Mouse (Mus musculus) limb, embryonic 13.5 days (tissue): ENCODE data around the gene Hipk2. TPM values are rescaled to one million over a fixed set of nuclear protein-coding genes. Genes with fewer than 3 reads are reported as not detected.

Experiments
- ATAC-seq: fragments of 200-750 bp; cut with Nextera tagmentation; 2 replicates; pipeline ENCODE4 v1.8.0; 2017; ENCODE audit warnings: low read depth, moderate number of reproducible peaks, moderate TSS enrichment; ENCODE audit not compliant: low FRiP score
- H3K27ac ChIP-seq: fragments of 300-500 bp; sonication (generic); 2 replicates; pipeline ENCODE4 v1.5.1; 2015; ENCODE audit warnings: inconsistent platforms, mild to moderate bottlenecking, moderate library complexity
- H3K27me3 ChIP-seq: fragments of 300-500 bp; sonication (generic); 2 replicates; pipeline ENCODE4 v1.6.1; 2015; ENCODE audit warnings: mild to moderate bottlenecking, inconsistent platforms
- H3K36me3 ChIP-seq: fragments of 300-500 bp; sonication (generic); 2 replicates; pipeline ENCODE4 v1.6.1; 2015; ENCODE audit warnings: inconsistent platforms, mild to moderate bottlenecking, moderate library complexity
- H3K4me1 ChIP-seq: fragments of 300-500 bp; sonication (generic); 2 replicates; pipeline ENCODE4 v1.6.1; 2015; ENCODE audit warnings: inconsistent platforms
- H3K4me2 ChIP-seq: fragments of 300-500 bp; sonication (generic); replicated peaks from 2 replicates; pipeline ENCODE4 v1.6.1; 2015; ENCODE audit warnings: inconsistent platforms, mild to moderate bottlenecking, moderate library complexity
- H3K4me3 ChIP-seq: fragments of 300-500 bp; sonication (generic); 2 replicates; pipeline ENCODE4 v1.5.1; 2015; ENCODE audit warnings: moderate library complexity, mild to moderate bottlenecking, inconsistent platforms
- H3K9ac ChIP-seq: fragments of 300-500 bp; sonication (generic); 2 replicates; pipeline ENCODE4 v1.6.1; 2015; ENCODE audit warnings: mild to moderate bottlenecking, inconsistent platforms
- H3K9me3 ChIP-seq: fragments of 300-500 bp; sonication (generic); 2 replicates; pipeline ENCODE4 v1.6.1; 2016; ENCODE audit warnings: inconsistent platforms
- WGBS: fragments of 180-500 bp; shearing (Covaris S2); methylation state at CpG from one replicate; pipeline ENCODE4 v1.1.7; 2015; 5-methylcytosine and 5-hydroxymethylcytosine counted together
- polyA plus RNA-seq: library from polyadenylated mRNA; unstranded; fragments of >200 nt; fragmentation: Nextera tagmentation; extraction: Ambion mirVana; gene quantifications from 2 replicates; pipeline ENCODE4 v1.2.1, GENCODE M21; 2015

The Hipk2 gene
- polyA plus RNA-seq, 1 experiment from 2014 or later, result 19.8 TPM

- no peak for ATAC-seq
- Histone ChIP-seq H3K27me3 (no peaks in the 10 kb centered on the region; the same call in 1 of the 2 replicates), H3K9ac (no peak overlapping the region), H3K4me2 (no peak overlapping the region), H3K27ac (no peak overlapping the region), H3K36me3 (no peaks in the 10 kb centered on the region), H3K4me1 (peaks cover 14% of the 10 kb centered on the region), H3K4me3 (no peak overlapping the region), H3K9me3 (no peaks in the 10 kb centered on the region)
- WGBS, result 87% methylated on average over 4 of the region's 4 CpGs
These were observed 40.6 kb upstream of the Hipk2 start for GRCm38 (mm10) chr6:38916571-38916970.

GRCm38 (mm10) chr6:38915776-38916175 is 39.8 kb upstream of the Hipk2 start:
- Histone ChIP-seq H3K9me3 (no peaks in the 10 kb centered on the region), H3K4me3 (no peak overlapping the region), H3K4me1 (peaks cover 11% of the 10 kb centered on the region), H3K27me3 (no peaks in the 10 kb centered on the region; the same call in 1 of the 2 replicates), H3K4me2 (no peak overlapping the region), H3K36me3 (no peaks in the 10 kb centered on the region), H3K9ac (no peak overlapping the region), H3K27ac (no peak overlapping the region)
- no peak for ATAC-seq
- 48% methylated on average over 5 of the region's 5 CpGs for WGBS

GRCm38 (mm10) chr6:38914181-38914580 is 38.2 kb upstream of the Hipk2 start:
- Histone ChIP-seq H3K27me3 (no peaks in the 10 kb centered on the region; the same call in 1 of the 2 replicates), H3K4me3 (no peak overlapping the region), H3K9ac (no peak overlapping the region), H3K27ac (no peak overlapping the region), H3K9me3 (no peaks in the 10 kb centered on the region), H3K4me1 (peaks cover 11% of the 10 kb centered on the region), H3K4me2 (no peak overlapping the region), H3K36me3 (no peaks in the 10 kb centered on the region)
- 83% methylated on average over 10 of the region's 10 CpGs for WGBS
- ATAC-seq, result no peak

DNA sequence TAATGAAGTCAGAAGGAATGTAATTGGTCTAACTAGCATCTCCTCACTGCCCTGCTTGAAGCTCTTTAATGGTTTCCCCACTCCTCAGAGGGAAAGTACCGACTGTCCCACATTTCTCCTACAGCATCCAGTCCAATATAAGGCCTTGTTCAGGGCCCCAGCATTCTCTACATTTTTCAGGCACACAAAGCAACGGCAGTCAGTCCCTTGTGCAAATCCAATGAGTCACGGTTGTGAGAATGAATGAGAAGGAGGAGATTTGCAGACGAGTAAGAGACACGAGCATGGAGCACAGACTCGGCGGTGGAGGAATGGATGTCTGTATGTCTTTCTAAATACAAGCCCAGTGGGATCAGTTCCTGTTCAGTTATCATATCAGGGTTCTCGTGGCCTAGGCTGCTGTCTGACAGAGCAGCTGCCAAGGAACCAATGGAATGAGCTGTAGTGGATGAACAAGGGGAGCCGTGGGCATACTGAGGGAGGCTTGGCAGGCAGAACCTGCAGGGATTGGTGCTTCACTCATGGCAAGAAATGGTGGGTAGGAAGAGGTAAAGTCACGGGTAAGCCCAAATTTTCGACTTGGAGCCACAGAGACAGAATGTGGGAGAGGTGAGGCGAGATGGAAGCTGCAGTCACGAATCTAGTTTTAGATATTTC is 37.5 kb upstream of the Hipk2 start:
- WGBS, result 78% methylated on average over 13 of the region's 13 CpGs
- Histone ChIP-seq H3K4me3 (no peak overlapping the region), H3K9ac (no peak overlapping the region), H3K27me3 (no peaks in the 10 kb centered on the region; the same call in 1 of the 2 replicates), H3K4me2 (no peak overlapping the region), H3K4me1 (peaks cover 11% of the 10 kb centered on the region), H3K36me3 (no peaks in the 10 kb centered on the region), H3K9me3 (no peaks in the 10 kb centered on the region), H3K27ac (no peak overlapping the region)
- no peak for ATAC-seq

GRCm38 (mm10) chr6:38912845-38913244 is 36.9 kb upstream of the Hipk2 start:
- Histone ChIP-seq H3K4me3 (no peak overlapping the region), H3K36me3 (no peaks in the 10 kb centered on the region), H3K27ac (no peak overlapping the region), H3K9ac (no peak overlapping the region), H3K4me1 (peaks cover 11% of the 10 kb centered on the region), H3K27me3 (no peaks in the 10 kb centered on the region; the same call in 1 of the 2 replicates), H3K9me3 (no peaks in the 10 kb centered on the region), H3K4me2 (no peak overlapping the region)
- whole genome bisulfite sequencing, result 80% methylated on average over 9 of the region's 9 CpGs
- no peak for ATAC-seq

GRCm38 (mm10) chr6:38912121-38912660 is 36.2 kb upstream of the Hipk2 start:
- Histone ChIP-seq H3K4me3 (no peak overlapping the region), H3K27ac (no peak overlapping the region), H3K9me3 (no peaks in the 10 kb centered on the region), H3K36me3 (no peaks in the 10 kb centered on the region), H3K9ac (no peak overlapping the region), H3K4me2 (no peak overlapping the region), H3K27me3 (no peaks in the 10 kb centered on the region; the same call in 1 of the 2 replicates), H3K4me1 (peaks cover 11% of the 10 kb centered on the region)
- ATAC-seq, result no peak

DNA sequence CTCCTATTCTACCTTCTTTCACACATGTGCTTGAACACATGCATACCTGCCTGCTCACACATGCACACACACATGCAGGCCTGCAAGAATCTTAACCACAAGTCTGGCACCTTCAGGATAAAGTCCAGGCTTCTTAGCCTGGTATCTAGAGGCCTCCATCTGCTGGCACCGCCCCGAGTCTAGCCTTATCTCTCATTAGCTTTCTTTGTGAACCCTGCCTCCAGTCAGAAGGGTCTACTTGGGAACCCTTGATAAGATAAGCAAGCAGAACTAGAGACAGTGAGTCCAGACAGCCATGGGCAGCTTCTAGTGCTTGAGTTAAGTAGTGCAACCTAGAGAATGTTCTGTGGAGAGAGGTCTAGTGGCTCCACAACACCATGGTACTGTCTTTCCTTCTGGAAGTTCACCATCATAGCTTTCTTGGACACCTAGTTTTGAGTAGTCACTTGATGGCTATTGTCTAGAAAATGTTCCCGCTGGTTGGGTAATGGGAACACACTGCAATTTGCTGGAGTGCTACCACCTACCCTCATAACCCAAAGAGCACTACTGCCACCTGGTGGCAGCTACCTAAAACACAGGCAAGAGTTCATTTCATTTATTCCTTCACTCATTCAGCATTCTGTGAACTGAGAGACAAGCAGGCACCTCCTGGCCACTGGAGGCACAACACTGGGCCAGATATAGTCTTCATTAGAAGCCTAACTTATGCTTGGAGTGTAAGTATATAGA is 35.0 kb upstream of the Hipk2 start:
- Histone ChIP-seq H3K36me3 (no peaks in the 10 kb centered on the region), H3K27me3 (no peaks in the 10 kb centered on the region; the same call in 1 of the 2 replicates), H3K9ac (no peak overlapping the region), H3K4me3 (no peak overlapping the region), H3K4me2 (no peak overlapping the region), H3K4me1 (peaks cover 8% of the 10 kb centered on the region), H3K27ac (no peak overlapping the region), H3K9me3 (no peaks in the 10 kb centered on the region)
- ATAC-seq, result no peak
- WGBS, result 72% methylated on average over 3 of the region's 3 CpGs

- H3K4me2 ChIP-seq, result no peak overlapping the region
- no peak overlapping the region for H3K27ac ChIP-seq
- no peak for ATAC-seq
- H3K4me3 ChIP-seq, result no peak overlapping the region
- no peak overlapping the region for H3K9ac ChIP-seq
- H3K4me1 ChIP-seq, result 0 out of 2 replicates have a peak, but pooled peaks cover 3% of the 10 kb centered on the region
- H3K27me3 ChIP-seq, result no peaks in the 10 kb centered on the region; the same call in 1 of the 2 replicates
- H3K36me3 ChIP-seq, result no peaks in the 10 kb centered on the region
- WGBS, result 81% methylated on average over 6 of the region's 6 CpGs
- no peaks in the 10 kb centered on the region for H3K9me3 ChIP-seq
These were observed 32.4 kb upstream of the Hipk2 start for GRCm38 (mm10) chr6:38908401-38908800.

- no peak for ATAC-seq
- Histone ChIP-seq H3K4me3 (no peak overlapping the region), H3K4me1 (0 out of 2 replicates have a peak, but pooled peaks cover 3% of the 10 kb centered on the region), H3K9ac (no peak overlapping the region), H3K9me3 (no peaks in the 10 kb centered on the region), H3K27ac (no peak overlapping the region), H3K36me3 (no peaks in the 10 kb centered on the region), H3K4me2 (no peak overlapping the region), H3K27me3 (no peaks in the 10 kb centered on the region)
- 74% methylated on average over 6 of the region's 6 CpGs for WGBS
These were observed 30.0 kb upstream of the Hipk2 start for GRCm38 (mm10) chr6:38906005-38906404.

DNA sequence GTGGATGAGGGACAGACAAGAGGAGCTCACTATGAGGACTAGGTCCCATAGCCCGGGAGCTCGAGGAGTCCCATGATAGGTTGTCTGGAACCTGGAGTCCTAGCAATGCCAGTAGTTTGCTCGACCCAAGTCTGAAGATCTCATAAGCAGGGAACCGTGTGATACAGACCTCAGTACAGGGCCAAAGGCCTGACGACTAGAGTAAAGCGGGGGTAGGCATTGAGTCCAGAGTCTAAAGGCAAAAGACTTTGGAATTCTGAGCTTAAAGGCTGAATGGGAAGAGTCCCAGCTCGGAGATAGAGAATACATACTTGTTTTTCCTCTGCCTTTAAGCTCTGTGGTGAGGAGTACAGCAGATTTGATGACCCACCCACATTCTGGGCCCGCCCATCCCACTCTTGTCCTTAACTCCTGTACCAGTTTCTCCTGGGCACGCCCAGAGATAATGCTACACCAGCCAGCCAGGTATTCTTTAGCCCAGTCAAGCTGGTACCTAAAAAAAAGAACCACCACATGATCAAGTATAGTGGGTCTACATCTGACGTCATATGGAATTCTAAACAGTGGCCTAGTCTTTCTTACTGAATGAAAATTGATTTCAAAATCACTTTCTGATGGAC is 27.0 kb upstream of the Hipk2 start:
- 89% methylated on average over 10 of the region's 10 CpGs for WGBS
- no peak overlapping the region for H3K4me2 ChIP-seq
- no peak for ATAC-seq
- no peaks in the 10 kb centered on the region for H3K27me3 ChIP-seq
- no peaks in the 10 kb centered on the region for H3K36me3 ChIP-seq
- no peak overlapping the region for H3K4me3 ChIP-seq
- H3K9me3 ChIP-seq, result no peaks in the 10 kb centered on the region
- 0 out of 2 replicates have a peak, but pooled peaks cover 3% of the 10 kb centered on the region for H3K4me1 ChIP-seq
- H3K9ac ChIP-seq, result no peak overlapping the region
- H3K27ac ChIP-seq, result no peak overlapping the region

DNA sequence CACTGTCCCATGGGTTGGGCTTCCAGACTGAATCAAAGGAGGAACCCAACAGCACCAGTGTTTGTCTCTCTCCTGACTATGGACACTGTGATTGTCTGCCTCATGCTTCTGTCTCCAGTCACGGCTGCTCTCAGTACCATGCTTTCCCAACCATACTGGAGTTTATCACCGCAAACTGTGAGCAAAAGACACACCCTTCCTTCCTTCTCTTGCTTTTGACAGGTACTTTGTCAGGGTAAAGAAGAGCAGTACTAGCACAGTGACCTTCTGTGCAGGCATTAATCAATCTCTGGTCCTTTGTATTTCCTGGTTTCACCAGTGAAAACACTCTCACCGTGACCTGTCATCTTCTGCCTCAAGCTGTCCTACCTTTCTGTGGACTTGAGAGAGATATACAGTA is 25.7 kb upstream of the Hipk2 start:
- H3K36me3 ChIP-seq, result no peaks in the 10 kb centered on the region
- H3K4me3 ChIP-seq, result no peak overlapping the region
- H3K4me1 ChIP-seq, result 0 out of 2 replicates have a peak, but pooled peaks cover 3% of the 10 kb centered on the region
- no peak for ATAC-seq
- H3K9ac ChIP-seq, result no peak overlapping the region
- H3K27ac ChIP-seq, result no peak overlapping the region
- WGBS, result 80% methylated on average over 3 of the region's 3 CpGs
- H3K4me2 ChIP-seq, result no peak overlapping the region
- no peaks in the 10 kb centered on the region for H3K9me3 ChIP-seq
- H3K27me3 ChIP-seq, result no peaks in the 10 kb centered on the region

DNA sequence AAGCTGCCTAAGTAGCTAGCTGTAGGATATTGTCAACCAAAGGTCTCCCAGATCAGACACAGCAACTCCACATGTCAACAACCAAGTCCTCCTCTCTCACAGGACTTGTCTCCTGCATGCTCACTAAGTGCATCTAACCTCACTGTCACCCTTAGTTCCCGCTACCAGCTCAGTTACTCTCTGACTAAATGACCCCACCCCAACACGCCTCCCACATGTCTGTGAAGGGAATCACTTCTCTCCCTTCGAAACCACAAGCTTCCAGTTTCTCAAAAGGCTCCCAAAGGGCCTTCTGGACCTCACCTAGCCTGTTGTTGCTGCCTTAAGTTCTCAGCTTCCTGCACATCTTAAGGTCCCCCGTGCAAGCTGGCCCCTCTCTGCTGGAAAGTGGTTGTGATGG is 25.2 kb upstream of the Hipk2 start:
- Histone ChIP-seq H3K27me3 (no peaks in the 10 kb centered on the region), H3K4me2 (no peak overlapping the region), H3K4me3 (no peak overlapping the region), H3K27ac (no peak overlapping the region), H3K4me1 (0 out of 2 replicates have a peak, but pooled peaks cover 3% of the 10 kb centered on the region), H3K9ac (no peak overlapping the region), H3K36me3 (no peaks in the 10 kb centered on the region), H3K9me3 (no peaks in the 10 kb centered on the region)
- no peak for ATAC-seq
- WGBS, result 82% methylated on average over 4 of the region's 4 CpGs
